Mouse (Mus musculus) embryonic facial prominence, embryonic 12.5 days (tissue): ENCODE data around the gene Pithd1. TPM values are rescaled to one million over a fixed set of nuclear protein-coding genes. Genes with fewer than 3 reads are reported as not detected.

Experiments used
- ATAC-seq: fragments of 200-750 bp; cut with Nextera tagmentation; 2 replicates; pipeline ENCODE4 v1.8.0; 2017; ENCODE audit not compliant: insufficient number of reproducible peaks, insufficient read depth, low FRiP score, low TSS enrichment
- H3K27ac ChIP-seq: fragments of 300-500 bp; sonication (generic); 2 replicates; pipeline ENCODE4 v1.5.1; 2016; ENCODE audit warnings: mild to moderate bottlenecking
- H3K27me3 ChIP-seq: fragments of 300-500 bp; sonication (generic); 2 replicates; pipeline ENCODE4 v1.6.1; 2016; ENCODE audit warnings: mild to moderate bottlenecking, moderate library complexity
- H3K36me3 ChIP-seq: fragments of 300-500 bp; sonication (generic); 2 replicates; pipeline ENCODE4 v1.6.1; 2016; ENCODE audit warnings: mild to moderate bottlenecking
- H3K4me1 ChIP-seq: fragments of 300-500 bp; sonication (generic); 2 replicates; pipeline ENCODE4 v1.6.1; 2016
- H3K4me2 ChIP-seq: fragments of 300-500 bp; sonication (generic); replicated peaks from 2 replicates; pipeline ENCODE4 v1.6.1; 2016; ENCODE audit warnings: mild to moderate bottlenecking, moderate library complexity
- H3K4me3 ChIP-seq: fragments of 300-500 bp; sonication (generic); 2 replicates; pipeline ENCODE4 v1.5.1; 2016; ENCODE audit warnings: mild to moderate bottlenecking
- H3K9ac ChIP-seq: fragments of 300-500 bp; sonication (generic); 2 replicates; pipeline ENCODE4 v1.6.1; 2016; ENCODE audit warnings: mild to moderate bottlenecking, moderate library complexity
- H3K9me3 ChIP-seq: fragments of 300-500 bp; sonication (generic); 2 replicates; pipeline ENCODE4 v1.6.1; 2016; ENCODE audit warnings: mild to moderate bottlenecking, moderate library complexity
- WGBS: fragments of 180-500 bp; shearing (Covaris S2); methylation state at CpG from one replicate; pipeline ENCODE4 v1.1.7; 2016; 5-methylcytosine and 5-hydroxymethylcytosine counted together
- polyA plus RNA-seq: library from polyadenylated mRNA; unstranded; fragments of >200 nt; fragmentation: Nextera tagmentation; extraction: Ambion mirVana; gene quantifications from 2 replicates; pipeline ENCODE4 v1.2.1, GENCODE M21; 2016

Gene Pithd1
- polyA plus RNA-seq, 1 experiment from 2014 or later = 65.2 TPM

DNA sequence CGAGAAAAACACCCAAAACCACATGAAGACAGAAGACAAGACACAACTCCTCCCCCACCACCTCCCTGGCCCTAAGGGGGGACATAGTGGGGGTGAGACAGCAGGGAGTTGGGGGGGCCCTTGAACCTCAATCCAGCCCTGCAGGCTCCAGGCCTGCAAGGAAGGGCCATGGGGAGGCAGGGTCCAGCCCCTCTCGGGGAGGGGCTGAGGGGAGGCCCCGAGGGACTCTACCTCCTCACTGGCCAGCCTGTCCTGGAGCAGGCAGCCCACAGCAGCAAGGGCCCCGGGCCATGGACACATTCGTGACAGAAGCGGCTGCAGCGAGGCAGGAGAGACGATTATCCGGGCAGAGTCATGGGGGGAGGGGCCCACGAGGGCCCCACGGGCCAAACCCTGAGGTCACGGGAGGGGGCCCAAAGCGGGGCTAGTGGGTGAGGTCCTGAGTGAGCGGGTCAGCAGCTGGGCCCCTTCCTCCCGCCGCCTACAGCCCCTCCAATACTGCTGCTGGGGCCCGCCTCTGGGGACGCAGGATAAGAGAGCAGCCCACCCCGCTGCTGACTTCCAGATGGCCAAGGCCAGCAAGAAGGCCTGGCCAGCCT lies 18.7 kb downstream of the Pithd1 start:
- no peak for ATAC-seq
- 60% methylated on average over 19 of the region's 19 CpGs for WGBS
- no peaks in the 10 kb centered on the region for H3K27me3 ChIP-seq

DNA sequence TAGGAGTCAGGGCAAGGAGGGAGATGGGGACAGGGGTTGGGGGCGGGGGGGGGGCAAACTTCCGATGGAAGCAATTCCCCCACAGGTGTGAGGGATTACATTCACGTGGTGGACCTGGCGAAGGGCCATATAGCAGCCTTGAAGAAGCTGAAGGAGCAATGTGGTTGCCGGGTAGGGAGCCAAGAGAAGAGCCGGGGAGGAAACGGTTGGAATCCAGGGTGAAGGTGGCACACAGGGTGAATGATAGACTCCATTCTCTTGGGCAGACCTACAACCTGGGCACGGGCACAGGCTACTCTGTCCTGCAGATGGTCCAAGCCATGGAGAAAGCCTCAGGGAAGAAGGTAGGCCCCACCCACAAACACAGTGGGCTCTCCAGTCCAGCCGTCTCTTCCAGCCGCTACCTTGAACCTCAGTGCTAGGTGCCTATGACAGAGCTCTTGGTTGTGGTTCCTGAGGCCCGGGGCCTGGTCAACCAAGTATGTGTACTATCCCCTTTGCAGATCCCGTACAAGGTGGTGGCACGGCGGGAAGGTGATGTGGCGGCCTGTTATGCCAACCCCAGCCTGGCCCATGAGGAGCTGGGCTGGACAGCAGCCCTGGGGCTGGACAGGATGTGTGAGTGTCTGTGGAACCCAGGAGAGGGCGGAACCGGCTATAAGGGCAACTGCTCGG lies 19.8 kb downstream of the Pithd1 start:
- Histone ChIP-seq H3K9ac (no peak overlapping the region), H3K4me3 (no peak overlapping the region), H3K4me2 (no peak overlapping the region), H3K27me3 (no peaks in the 10 kb centered on the region), H3K4me1 (peaks cover 22% of the 10 kb centered on the region), H3K27ac (no peak overlapping the region), H3K36me3 (peaks cover 50% of the 10 kb centered on the region), H3K9me3 (no peaks in the 10 kb centered on the region)
- ATAC-seq = no peak
- 86% methylated on average over 18 of the region's 18 CpGs for WGBS

More for the DNA sequence above, 18.7 kb downstream of the Pithd1 start:
- Histone ChIP-seq H3K4me2 (no peak overlapping the region), H3K9ac (no peak overlapping the region), H3K9me3 (no peaks in the 10 kb centered on the region), H3K27ac (no peak overlapping the region), H3K36me3 (peaks cover 50% of the 10 kb centered on the region), H3K4me3 (no peak overlapping the region), H3K4me1 (peaks cover 22% of the 10 kb centered on the region)

DNA sequence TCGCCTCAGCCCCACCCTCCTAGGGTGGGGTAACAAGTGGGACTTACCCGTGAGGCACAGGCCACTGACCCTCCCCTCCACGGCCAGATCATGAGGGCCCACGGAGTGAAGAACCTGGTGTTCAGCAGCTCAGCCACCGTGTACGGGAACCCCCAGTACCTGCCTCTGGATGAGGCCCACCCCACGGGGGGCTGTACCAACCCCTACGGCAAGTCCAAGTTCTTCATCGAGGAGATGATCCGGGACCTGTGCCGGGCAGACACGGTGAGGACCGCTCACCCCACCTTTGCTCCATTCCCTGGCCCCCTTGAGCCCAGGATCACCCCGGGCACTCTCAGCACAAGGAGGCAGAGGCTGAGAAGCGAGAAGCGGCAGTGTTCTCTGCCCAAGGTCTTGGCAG lies 20.8 kb downstream of the Pithd1 start:
- H3K4me1 ChIP-seq = peaks cover 16% of the 10 kb centered on the region
- WGBS = 91% methylated on average over 16 of the region's 16 CpGs
- no peak overlapping the region for H3K4me3 ChIP-seq
- no peaks in the 10 kb centered on the region for H3K9me3 ChIP-seq
- no peak for ATAC-seq
- H3K27me3 ChIP-seq = no peaks in the 10 kb centered on the region
- H3K36me3 ChIP-seq = peaks cover 56% of the 10 kb centered on the region
- no peak overlapping the region for H3K27ac ChIP-seq
- H3K4me2 ChIP-seq = no peak overlapping the region
- no peak overlapping the region for H3K9ac ChIP-seq

DNA sequence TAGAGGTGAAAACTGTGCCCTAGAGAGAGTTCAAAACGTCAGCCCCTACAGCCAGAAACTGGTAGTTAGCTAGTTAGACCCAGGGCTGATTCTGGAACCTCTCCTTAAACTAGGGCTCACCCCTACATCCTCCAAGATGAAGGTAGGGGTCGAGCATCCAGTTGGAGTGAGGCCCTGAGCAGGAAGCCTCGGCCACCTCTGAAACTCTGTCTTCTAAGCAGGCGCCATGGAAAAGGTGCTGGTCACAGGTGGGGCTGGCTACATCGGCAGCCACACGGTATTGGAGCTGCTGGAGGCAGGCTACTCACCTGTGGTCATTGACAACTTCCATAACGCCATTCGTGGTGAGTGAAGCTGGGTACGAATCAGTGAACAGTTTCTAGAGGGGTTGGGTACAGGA lies 22.0 kb downstream of the Pithd1 start:
- H3K27me3 ChIP-seq = no peaks in the 10 kb centered on the region
- H3K4me3 ChIP-seq = 0 out of 2 replicates have a peak overlapping the region, but pooled peaks have one; percentile 57
- no peaks in the 10 kb centered on the region for H3K9me3 ChIP-seq
- 85% methylated on average over 9 of the region's 9 CpGs for WGBS
- no peak for ATAC-seq
- peaks cover 12% of the 10 kb centered on the region for H3K4me1 ChIP-seq
- peaks cover 55% of the 10 kb centered on the region for H3K36me3 ChIP-seq
- no peak overlapping the region for H3K27ac ChIP-seq
- no peak overlapping the region for H3K9ac ChIP-seq
- 0 out of 2 replicates have a peak overlapping the region, but pooled peaks have one; percentile 77 for H3K4me2 ChIP-seq

DNA sequence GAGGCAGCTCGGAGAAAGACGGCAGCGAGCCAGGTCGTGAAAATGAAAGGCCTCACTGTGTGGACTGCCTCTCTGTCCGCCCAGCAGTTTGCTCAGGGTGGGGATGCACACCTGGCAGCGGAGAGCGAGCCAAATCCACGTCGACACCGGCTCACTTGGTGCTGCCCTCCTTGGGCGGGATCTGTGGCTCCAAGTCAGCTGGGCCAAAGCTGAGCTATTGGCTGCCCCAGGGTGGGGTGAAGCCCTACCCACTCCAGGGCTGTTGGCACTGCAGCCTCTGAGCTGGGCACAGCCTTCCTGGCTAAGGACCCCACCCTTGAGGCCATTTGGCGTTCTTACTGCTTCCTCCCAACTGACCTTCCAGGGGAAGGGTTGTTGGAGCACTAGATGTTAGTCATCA lies 22.6 kb downstream of the Pithd1 start:
- ATAC-seq = no peak
- 4% methylated on average over 12 of the region's 12 CpGs for WGBS

DNA sequence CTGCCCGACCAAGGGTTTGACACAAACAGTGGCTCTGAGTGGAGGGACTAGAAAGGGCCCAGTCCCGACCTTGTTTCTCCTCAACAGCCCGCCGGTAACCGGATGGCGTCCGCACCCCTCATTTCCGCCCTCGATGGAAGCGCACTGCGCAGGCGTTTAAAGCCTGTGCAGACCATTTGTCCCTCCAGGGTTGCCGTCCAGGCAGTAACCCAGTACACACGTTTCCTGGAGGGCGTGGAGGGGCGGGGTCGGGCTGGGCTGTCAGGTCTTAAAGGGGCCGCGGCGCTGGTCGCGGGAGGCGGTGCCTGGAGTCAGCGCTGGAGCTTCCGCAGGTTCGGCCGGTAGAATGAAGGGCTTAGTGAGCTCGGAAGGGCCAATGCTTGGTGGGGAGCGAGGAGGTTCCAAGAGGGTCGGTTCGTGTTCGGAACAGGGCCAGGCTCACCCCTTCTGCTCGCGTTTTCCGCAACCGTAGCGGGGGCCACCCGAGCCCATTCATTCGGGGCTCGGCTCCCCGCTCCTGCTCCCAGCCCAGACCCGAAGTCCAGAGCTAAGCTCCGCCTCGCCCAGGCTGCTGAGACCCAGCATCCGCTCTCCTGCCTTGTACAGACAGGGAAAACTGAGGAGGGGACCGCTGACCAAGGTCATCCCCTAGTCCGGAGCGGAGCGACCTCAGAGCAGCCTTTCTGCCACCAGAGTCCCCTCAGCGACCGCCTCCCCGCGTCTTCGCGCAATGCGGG lies 23.4 kb downstream of the Pithd1 start, which contains the start of gene Gale:
Gene Gale, plus strand, starts transcription at position 271 of the 737 bp plus-strand sequence.
- Histone ChIP-seq H3K4me3 (peak within 1 kb of the TSS; percentile 57), H3K27ac (peak within 1 kb of the TSS; percentile 88), H3K4me2 (peak within 1 kb of the TSS; percentile 77), H3K36me3 (peaks cover 52% of the 10 kb centered on the region), H3K9ac (peak within 1 kb of the TSS; percentile 77), H3K9me3 (no peaks in the 10 kb centered on the region), H3K4me1 (peaks cover 12% of the 10 kb centered on the region), H3K27me3 (no peaks in the 10 kb centered on the region)
- under 1% methylated on average over 56 of the region's 56 CpGs for WGBS
- ATAC-seq = peak; percentile 91

More for the DNA sequence above, 22.6 kb downstream of the Pithd1 start:
- peak overlapping the region; percentile 57 for H3K4me3 ChIP-seq
- no peaks in the 10 kb centered on the region for H3K9me3 ChIP-seq
- peak overlapping the region; percentile 77 for H3K9ac ChIP-seq
- peaks cover 12% of the 10 kb centered on the region for H3K4me1 ChIP-seq
- H3K27ac ChIP-seq = no peak overlapping the region
- H3K36me3 ChIP-seq = peaks cover 54% of the 10 kb centered on the region
- no peaks in the 10 kb centered on the region for H3K27me3 ChIP-seq
- H3K4me2 ChIP-seq = peak overlapping the region; percentile 77

DNA sequence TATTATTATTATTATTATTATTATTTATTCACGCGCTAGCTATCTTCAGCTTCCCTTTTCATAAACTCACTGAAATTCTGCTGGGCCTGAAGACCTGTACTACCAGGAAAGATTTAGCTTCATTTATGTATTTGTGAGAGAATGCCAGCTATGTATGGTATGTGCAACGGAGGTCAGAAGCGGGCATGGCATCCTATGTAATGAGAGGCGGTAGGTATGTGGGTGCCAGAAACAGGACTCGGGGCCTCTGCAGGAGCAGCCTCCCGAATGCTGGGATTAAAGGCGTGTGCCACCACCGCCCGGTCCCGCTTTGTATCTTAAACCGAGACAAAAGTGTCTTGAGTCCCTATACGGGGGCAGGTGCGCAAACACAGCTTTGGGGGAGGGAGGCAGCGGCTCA lies 24.1 kb downstream of the Pithd1 start:
- 5% methylated on average over 15 of the region's 15 CpGs for WGBS
- no peaks in the 10 kb centered on the region for H3K27me3 ChIP-seq
- H3K4me3 ChIP-seq = peak overlapping the region; percentile 57
- H3K27ac ChIP-seq = peak overlapping the region; percentile 88
- peak overlapping the region; percentile 77 for H3K4me2 ChIP-seq
- ATAC-seq = no peak
- no peaks in the 10 kb centered on the region for H3K9me3 ChIP-seq
- H3K4me1 ChIP-seq = peaks cover 12% of the 10 kb centered on the region
- H3K9ac ChIP-seq = peak overlapping the region; percentile 77
- peaks cover 51% of the 10 kb centered on the region for H3K36me3 ChIP-seq

DNA sequence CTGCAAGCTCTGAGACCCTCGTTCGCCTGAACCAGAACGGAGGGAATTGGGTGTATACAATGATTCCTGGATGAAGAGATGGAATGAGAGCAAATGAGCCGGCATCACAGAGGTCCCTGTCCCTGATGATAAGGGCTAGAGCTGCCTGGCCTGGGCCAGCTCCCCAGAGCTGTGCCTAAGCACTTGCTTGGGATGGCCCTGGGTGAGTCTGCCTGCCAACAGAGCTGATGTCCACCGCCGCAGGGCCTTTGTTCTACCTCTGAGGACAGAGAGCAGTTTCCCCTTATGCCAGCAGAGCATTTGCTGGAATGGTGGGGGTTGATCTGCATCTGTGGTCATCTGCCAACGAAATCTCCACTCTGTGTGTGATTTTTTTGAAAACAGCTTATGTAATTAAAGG lies 24.9 kb downstream of the Pithd1 start:
- Histone ChIP-seq H3K9ac (no peak overlapping the region), H3K9me3 (no peaks in the 10 kb centered on the region), H3K4me2 (no peak overlapping the region), H3K4me3 (no peak overlapping the region), H3K36me3 (peaks cover 50% of the 10 kb centered on the region), H3K4me1 (peaks cover 12% of the 10 kb centered on the region), H3K27ac (no peak overlapping the region), H3K27me3 (no peaks in the 10 kb centered on the region)
- ATAC-seq = no peak
- WGBS = 88% methylated on average over 7 of the region's 7 CpGs

DNA sequence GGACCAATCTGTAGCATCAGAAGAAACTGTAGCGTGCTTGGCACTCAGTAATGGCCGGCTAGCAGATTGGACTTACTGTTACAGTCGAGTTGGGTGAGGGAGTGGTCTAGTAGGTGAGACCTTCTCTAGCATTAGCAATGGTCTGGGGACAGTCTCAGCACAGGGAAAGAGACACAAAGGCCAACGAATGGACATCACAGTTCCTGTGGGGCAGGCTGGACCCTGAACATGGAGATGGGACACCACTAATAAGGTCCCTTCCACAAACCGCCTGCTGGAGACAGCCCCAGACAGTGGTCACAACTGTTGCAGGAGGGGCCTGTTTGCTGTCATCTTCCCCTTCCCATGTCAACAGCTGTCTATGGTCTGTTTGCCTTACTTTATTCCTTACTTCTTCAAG lies 25.4 kb downstream of the Pithd1 start:
- WGBS = 85% methylated on average over 5 of the region's 5 CpGs
- no peaks in the 10 kb centered on the region for H3K9me3 ChIP-seq
- peaks cover 47% of the 10 kb centered on the region for H3K36me3 ChIP-seq
- no peak overlapping the region for H3K4me2 ChIP-seq
- H3K9ac ChIP-seq = no peak overlapping the region
- no peaks in the 10 kb centered on the region for H3K27me3 ChIP-seq
- no peak overlapping the region for H3K4me3 ChIP-seq
- peaks cover 12% of the 10 kb centered on the region for H3K4me1 ChIP-seq
- H3K27ac ChIP-seq = no peak overlapping the region
- no peak for ATAC-seq

DNA sequence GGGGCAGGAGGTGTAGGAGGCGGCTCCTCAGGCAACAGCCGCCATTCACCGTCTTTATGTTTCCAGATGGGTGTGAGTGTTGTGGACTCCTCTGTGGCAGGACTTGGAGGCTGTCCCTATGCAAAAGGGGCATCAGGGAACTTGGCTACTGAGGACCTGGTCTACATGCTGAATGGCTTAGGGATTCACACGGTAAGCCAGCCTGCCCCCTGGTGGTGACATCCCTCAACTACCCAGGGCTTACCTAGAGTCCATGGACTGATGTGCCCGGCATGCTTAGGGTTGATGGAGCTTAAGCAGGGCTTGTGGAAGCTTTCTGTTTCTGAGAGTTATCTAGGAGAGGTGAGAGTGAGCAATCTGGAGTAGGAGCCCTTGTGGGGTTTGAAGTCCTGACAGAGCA lies 26.3 kb downstream of the Pithd1 start:
- Histone ChIP-seq H3K27me3 (no peaks in the 10 kb centered on the region), H3K4me1 (peaks cover 12% of the 10 kb centered on the region), H3K27ac (no peak overlapping the region), H3K36me3 (peaks cover 46% of the 10 kb centered on the region), H3K9me3 (no peaks in the 10 kb centered on the region), H3K9ac (no peak overlapping the region), H3K4me2 (no peak overlapping the region), H3K4me3 (no peak overlapping the region)
- 22% methylated on average over 5 of the region's 5 CpGs for WGBS
- ATAC-seq = no peak

DNA sequence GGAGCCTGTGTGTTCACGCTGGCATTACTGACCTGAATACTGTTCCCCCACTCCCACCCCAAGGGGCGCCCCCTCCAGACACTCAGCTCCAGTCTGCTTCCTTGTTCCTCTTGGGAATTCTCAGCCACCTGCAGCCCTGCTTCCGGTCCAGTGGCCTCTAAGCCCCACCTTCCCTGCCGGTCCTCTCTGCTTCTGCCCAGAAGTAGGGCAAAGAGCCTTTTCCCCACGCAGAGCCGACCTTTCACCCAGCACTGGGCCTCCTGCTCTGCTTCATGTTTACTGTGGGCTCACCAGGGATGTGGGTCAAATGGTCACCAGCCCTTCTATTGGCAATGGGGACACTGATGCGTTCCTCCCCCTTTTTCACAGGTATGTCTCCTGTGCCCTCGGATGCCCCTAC lies 28.7 kb downstream of the Pithd1 start:
- ATAC-seq = no peak
- Histone ChIP-seq H3K4me3 (no peak overlapping the region), H3K9me3 (no peaks in the 10 kb centered on the region), H3K4me1 (no peaks in the 10 kb centered on the region), H3K4me2 (no peak overlapping the region), H3K9ac (no peak overlapping the region), H3K27me3 (no peaks in the 10 kb centered on the region), H3K27ac (no peak overlapping the region), H3K36me3 (peaks cover 55% of the 10 kb centered on the region)
- WGBS = 58% methylated on average over 8 of the region's 8 CpGs

DNA sequence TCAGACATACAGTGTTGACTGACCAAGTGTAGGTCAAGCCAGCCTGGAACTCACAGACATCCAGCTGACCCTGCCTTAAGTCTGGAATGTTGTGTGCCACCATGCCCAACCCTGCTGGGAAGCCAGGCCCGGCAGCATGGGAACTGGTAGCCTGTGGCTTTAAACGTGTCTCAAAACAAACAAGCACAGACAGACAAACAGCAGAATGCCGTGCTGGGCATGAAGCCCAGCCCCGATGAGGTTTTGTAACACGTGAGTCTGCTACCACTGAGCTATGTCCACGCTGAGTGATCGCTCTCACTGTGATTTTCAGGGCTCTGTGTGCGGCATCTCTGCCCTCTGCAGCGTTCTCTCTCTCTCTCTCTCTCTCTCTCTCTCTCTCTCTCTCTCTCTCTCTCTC lies 31.2 kb downstream of the Pithd1 start:
- Histone ChIP-seq H3K4me3 (no peak overlapping the region), H3K9me3 (no peaks in the 10 kb centered on the region), H3K27me3 (no peaks in the 10 kb centered on the region), H3K27ac (no peak overlapping the region), H3K36me3 (peaks cover 68% of the 10 kb centered on the region), H3K9ac (no peak overlapping the region), H3K4me1 (no peaks in the 10 kb centered on the region), H3K4me2 (no peak overlapping the region)
- ATAC-seq = no peak
- WGBS = 81% methylated on average over 9 of the region's 9 CpGs
